Mouse (Mus musculus): Measurements from ENCODE around the gene Cit.

Cit gene

DNA sequence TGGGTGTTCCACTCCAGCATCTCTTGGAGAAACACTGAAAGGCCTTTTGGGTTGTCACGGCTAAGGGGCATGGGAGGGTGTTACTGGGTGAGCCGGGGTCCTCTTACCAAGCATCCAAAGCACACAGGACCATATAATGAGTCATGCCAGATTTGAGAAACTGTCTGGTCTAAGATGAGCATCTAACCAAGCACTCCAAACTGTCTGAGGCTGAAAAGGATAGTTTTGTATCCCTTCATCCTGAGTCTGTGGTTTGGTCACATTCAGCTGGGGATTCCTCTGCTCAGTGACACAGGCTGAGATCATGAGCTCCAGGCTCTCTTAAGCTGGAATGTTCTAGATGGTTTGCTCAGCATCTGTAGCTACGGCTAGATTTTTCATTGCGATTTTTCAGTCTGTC, 7.4 kb downstream of the Cit start:
- no peak for DNase-seq

- DNase-seq = no peak
Measured at GRCm38 (mm10) chr5:115853691-115854090, 8.6 kb downstream of the Cit start.

- DNase-seq = peak; percentile 51 to 63
Measured at GRCm38 (mm10) chr5:115854370-115854769, 9.3 kb downstream of the Cit start.

GRCm38 (mm10) chr5:115858652-115859051, 13.6 kb downstream of the Cit start:
- peak; percentile 55 to 66 for DNase-seq

GRCm38 (mm10) chr5:115859461-115859860, 14.4 kb downstream of the Cit start:
- no peak for DNase-seq

DNA sequence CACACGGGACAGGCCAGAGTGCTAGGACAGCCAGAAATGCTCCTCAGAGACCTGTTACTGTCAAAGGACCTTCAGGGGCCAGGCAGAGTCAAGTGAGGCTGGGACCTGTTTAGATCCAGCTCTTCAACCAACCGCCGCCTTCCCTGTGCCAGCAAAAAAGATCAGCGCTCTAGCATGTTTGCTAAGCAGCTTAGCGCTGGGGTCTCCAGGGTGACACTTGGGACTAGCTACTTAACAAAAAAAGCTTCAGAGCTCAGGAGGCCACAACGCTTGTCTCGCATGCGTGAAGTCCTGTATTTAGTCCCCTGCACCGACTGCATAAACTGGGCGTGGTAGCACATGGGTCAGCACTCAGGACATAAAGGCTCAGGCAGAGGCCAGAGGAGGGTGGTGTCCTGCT, 16.9 kb downstream of the Cit start:
- no peak for DNase-seq

GRCm38 (mm10) chr5:115862439-115862838, 17.4 kb downstream of the Cit start:
- DNase-seq = no peak

DNA sequence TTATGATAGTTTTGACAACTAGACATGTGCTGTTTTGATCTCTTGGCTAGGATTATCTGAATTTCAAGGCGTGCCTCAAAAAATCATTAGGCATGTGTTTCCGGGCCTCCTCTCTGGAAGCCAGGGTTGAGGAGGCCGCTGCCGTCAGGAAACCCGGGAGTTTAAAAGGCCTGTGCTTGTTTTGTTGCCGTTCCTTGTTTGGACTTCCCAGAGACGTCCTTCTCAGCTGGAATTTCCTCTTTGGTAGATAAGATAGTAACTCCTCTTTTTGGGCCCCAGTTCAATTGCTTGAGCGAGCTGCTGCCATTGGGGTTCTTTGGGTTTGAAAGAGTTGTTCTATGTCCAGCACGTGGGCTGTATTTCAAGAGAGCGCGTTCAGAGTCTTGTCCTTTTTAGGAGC, 21.2 kb downstream of the Cit start:
- no peak for DNase-seq

- no peak for DNase-seq
Measured at GRCm38 (mm10) chr5:115868540-115868939, 23.5 kb downstream of the Cit start.

DNA sequence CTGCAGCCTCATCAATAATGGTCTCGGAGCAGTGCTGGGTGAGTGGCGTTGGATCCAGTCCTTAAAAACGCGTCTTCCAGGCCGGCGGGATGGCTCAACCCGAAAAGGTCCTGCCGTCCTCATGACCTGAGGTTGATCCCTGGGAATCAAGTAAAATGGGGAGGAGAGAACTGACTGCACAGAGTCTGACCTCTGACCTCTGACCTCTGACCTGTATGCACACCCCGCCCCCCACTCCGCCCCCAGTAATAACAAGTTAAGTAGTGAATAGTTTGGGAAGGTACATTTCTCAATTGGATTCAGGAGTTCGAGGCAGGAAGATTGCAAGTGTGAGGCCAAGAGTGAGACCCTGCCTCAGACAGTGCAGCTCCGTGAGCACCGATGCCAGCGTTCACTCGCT, 24.1 kb downstream of the Cit start:
- DNase-seq = no peak

DNA sequence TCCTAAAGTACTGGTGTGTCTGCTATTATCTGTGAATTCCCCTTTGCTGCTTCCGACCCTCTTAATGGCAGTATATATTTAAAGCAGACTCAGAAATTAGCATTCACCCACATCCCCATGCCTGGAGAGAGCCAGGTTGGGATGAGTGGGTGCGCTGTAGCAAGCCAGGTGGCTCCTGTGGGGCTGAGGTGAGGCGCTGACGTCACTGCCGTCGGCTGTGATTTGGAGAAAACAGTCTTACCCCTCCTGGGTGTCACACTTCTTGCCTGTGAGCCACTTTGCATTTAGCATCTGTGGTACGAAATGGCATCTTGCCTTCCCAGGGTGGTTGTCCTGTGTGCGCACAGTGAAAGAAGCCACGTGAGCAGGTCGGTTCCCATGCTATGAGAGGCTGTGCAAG, 26.1 kb downstream of the Cit start:
- no peak for DNase-seq

GRCm38 (mm10) chr5:115872106-115872505, 27.0 kb downstream of the Cit start:
- DNase-seq = no peak

DNA sequence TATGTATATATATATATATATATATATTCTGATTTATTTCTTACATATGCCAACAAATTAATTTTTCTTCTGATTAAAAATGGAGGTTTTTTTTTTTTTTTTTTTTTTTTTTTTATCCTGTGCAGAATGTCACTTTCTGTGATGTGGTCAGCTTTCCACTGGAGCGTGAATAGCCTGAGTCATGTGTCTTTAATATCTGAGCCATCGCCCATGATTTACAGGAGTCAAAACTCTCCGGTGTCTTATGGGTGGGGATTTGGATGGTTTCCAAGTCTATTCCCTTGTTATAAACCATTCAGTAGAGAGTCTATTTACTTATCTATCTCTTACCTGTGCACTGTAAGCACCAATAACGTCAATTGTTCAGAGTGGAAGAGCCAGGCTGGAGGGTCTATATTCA, 27.9 kb downstream of the Cit start:
- no peak for DNase-seq

DNA sequence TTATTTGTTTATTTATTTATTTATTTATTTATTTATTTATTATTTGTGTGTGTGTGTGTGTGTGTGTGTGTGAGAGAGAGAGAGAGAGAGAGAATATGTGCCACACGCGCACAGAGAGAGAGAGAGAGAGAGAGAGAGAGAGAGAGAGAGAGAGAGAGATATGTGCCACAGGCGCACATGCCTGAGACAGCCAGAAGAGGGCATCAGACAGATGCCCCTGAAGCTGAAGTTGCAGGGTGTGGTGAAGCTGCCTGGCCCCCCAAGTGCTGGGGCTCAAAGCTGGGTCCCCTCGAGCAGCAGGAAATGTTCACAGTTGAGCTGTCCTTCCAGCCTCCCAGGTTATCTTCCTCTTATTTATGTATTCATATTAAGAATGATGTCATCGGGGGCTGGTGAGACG, 32.3 kb downstream of the Cit start:
- no peak for DNase-seq

GRCm38 (mm10) chr5:115882165-115882564, 37.1 kb downstream of the Cit start:
- peak in 1 of 2 experiments; percentile 22 for DNase-seq

GRCm38 (mm10) chr5:115884429-115884828, 39.4 kb downstream of the Cit start:
- no peak for DNase-seq

DNA sequence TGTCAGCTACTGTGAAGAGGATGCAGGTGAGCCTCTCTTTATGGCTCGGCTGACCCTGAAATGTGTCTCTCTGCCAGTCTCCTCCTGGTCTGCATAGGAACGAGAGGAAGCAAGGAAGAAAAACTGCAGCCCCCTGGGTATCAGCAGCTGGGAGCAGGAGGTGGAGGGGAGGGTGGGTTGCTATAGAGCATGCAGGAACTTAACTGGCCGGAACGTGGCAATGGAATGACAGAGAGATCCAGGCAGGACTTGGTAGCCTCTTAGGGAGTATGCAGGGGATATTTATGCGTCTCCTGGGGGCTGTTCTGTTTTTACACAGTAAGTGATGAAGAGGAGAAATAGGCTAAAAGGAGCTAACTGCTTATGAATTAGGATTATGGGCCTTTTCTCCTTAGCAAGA, 48.7 kb downstream of the Cit start:
- DNase-seq = peak; percentile 24 to 25

DNA sequence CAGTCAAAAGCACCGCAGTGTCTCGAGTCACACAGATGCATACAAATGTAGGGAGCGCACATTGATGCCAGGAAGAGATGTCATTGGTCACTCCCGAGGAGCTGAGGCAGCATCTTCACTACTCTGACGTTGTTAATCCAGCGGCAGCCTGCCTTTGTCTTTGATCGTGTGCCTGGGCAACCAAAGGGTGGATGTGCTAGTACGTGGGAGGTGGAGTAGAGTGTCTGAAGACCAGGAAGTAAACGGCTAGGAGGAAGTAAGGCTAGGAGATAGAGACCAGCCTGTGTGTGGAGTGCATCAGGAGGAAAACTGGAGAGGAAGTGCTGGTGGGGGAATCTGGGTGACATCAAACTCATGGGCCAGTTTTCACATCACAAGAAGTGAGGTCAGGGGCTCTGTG, 52.0 kb downstream of the Cit start:
- DNase-seq = no peak

DNA sequence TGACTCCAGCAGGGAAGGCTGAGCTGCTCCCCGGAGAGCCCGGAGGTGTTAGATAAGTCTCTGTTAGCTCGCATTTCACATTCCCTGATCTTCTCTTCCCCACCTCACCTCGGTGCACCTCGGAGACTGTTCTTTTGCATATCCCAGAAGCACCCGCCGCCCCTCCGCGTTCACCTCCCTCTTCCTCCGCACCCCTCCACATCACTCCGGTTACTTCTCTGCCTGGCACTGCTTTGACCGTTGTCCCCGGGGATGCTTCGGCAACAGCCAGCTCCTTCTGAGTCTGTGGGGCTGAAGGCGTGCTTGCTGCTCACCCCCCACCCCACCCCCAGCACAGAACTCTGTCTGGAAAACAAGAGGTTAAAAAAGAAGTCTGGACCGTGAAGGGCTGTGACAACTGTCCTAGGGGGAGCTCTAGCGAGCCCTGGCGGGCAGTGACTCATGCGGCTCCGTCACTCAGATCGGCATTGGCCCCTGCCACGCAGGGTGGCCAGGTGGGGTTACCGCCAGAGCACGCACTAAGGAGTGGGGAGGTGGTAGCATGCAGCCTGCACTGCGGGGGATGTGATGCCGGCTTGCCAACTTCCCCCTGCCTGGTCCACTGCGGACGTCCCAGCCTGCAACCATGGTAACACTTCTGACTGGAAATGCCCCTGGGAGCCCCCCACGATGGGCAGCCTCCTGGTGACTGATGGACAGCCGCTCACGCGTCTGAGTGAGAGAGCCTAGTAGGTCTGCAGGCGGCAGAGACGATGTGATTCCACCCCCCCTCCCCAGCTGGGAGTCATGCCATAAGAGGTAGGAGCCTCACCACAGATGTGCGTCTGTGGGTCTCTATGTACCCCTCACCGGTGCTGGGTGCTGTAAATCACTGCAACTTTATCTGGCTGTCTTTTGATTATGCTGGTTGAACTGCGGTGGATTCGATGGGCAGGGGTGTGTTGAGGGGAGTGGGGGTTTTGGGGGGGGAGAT, 62.2 kb downstream of the Cit start:
- peak; percentile 54 to 71 for DNase-seq

DNA sequence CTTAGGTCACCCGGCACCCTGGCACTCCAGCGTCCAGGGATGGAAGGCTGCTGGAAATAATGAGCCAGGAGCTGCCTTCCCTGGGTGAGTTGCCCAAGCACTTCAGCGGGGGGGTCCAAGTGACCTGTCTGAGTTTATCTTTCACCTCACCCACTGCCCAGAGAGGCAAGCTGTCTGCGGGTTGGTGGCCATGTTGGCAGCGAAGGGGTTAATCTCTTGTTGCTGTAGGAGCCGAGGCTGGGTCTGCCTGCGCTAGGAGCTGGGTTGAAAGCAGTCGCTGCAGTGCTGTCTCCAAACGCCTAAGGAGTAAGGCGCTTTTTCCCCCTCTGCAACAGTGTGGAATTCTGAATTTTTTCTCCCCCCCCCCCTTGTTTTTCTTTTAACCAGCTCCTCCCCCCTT, 63.2 kb downstream of the Cit start:
- peak; percentile 40 to 49 for DNase-seq

GRCm38 (mm10) chr5:115908699-115909098, 63.6 kb downstream of the Cit start:
- peak; percentile 23 to 25 for DNase-seq

DNA sequence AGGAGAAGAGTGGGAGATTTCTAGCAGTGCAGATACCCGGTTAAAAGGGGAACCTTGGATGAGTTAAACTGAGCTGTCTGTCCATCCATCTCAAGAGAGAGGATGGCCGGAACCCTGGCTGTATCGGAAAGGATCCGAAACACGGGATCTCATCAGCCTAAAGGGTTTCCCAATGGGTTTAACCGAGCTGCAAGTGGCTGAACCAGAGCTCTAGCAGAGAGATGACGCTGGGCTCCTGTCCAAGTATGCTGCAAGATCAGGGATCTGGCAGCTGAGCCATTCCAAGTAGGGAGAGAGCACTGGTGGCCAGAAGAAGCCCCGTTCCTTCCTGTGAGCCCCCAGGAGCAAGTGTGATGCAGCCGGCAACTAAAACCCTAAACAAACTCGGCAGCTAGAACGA, 64.0 kb downstream of the Cit start:
- DNase-seq = peak; percentile 59 to 66

DNA sequence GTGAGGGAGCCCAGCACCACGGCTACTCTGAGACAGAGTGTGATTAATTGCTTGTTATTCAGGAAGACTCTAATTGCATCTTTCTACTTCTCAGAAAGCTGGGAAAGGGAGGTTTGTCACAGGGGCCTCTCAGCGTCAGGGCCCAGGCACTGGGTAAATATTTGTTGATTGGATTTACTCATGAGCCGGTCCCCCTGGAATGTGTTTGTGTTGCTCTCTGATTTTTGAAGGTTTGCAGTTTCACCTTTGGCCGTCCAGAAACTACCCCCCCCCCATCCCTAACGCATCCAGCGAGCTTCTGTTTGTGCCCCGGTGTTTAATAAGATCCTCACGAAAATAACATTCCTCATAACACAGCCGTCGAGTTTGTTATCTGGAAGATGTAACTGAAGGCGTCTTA, 65.4 kb downstream of the Cit start:
- DNase-seq = no peak

DNA sequence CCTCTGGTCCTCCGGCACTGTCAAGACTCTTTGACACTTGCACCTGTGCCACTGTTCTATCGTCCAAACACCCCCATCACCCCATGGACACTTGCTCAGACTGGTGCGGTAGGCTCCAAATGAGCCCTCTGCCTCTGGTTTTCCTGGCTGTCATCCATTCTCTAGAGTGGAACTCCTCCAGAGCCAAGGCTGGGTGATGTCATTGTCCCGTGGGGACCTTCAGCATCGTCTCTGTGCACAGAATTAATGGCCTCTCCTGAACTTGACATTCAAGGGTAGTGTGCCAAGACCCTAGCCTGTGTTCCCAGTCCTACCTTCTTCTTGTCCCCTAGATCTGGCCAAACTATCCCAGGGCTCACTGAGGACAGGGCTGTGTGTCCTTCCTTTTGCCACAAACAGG, 70.4 kb downstream of the Cit start:
- DNase-seq = no peak

DNA sequence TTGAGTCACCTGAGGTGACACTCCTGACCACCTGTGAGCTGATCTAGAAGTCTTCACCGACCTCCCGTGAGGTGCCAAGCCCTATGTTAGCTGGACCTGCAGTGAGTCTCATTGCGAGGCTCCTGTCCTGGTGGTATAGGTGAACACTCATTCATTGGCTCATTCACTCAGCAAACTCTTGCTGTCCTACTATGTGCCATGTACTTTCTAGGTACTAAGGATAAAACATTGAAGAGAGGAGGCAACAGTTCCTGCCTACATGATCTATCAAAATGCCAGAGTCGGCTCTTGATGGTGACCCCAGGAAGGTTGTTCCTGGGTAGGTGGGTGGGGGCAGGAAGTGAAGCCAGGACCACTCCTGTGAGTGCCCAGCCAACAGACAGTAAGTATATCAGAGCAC, 72.9 kb downstream of the Cit start:
- no peak for DNase-seq

Data from kidney, postnatal 4 days (tissue).